Mouse (Mus musculus) heart, adult 18-20 months (tissue): ENCODE results near the gene Map3k13. TPM values are rescaled to one million over a fixed set of nuclear protein-coding genes. Genes with fewer than 3 reads are reported as not detected.
A peak's percentile ranks its signal among the peaks of the same experiment; 100 is the strongest.

ENCODE experiments used
- DNase-seq, 2 experiments: peaks; one replicate each; pipeline ENCODE4 v3.0.0; 2021 to 2022; ENCODE audit warnings: mixed read lengths in 1 of 2
- total RNA-seq, 2 experiments: library from RNA; stranded (reverse); gene quantifications; 2 replicates each; pipeline ENCODE4 v1.2.3; 2021

Gene Map3k13
- total RNA-seq, 2 experiments from 2014 or later: 0.77 to 0.87 TPM

DNA sequence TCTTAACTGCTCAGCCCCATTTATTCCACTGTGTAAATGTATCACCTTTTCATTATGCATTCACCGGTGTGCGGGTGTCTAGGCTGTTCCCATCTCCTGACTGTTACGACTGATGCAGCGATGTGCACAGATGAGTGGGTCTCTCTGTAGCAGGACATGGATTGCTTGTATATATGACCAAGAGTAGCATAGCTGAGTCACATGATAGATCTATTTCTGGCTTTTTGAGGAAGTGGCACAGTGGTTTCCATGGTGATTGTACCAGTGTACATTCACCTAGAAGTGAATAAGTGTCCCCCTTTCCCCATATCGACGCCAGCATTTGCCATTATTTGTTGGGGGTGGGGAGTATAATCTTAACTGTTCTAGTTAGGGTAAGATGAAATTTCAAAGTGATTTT, 119.2 kb downstream of the Map3k13 start:
- no peak for DNase-seq

- DNase-seq: peak; percentile 11 to 28
Measured at GRCm38 (mm10) chr16:21916681-21917080, 122.5 kb downstream of the Map3k13 start.

- no peak for DNase-seq
Measured at GRCm38 (mm10) chr16:21928471-21928870, 134.3 kb downstream of the Map3k13 start.

DNA sequence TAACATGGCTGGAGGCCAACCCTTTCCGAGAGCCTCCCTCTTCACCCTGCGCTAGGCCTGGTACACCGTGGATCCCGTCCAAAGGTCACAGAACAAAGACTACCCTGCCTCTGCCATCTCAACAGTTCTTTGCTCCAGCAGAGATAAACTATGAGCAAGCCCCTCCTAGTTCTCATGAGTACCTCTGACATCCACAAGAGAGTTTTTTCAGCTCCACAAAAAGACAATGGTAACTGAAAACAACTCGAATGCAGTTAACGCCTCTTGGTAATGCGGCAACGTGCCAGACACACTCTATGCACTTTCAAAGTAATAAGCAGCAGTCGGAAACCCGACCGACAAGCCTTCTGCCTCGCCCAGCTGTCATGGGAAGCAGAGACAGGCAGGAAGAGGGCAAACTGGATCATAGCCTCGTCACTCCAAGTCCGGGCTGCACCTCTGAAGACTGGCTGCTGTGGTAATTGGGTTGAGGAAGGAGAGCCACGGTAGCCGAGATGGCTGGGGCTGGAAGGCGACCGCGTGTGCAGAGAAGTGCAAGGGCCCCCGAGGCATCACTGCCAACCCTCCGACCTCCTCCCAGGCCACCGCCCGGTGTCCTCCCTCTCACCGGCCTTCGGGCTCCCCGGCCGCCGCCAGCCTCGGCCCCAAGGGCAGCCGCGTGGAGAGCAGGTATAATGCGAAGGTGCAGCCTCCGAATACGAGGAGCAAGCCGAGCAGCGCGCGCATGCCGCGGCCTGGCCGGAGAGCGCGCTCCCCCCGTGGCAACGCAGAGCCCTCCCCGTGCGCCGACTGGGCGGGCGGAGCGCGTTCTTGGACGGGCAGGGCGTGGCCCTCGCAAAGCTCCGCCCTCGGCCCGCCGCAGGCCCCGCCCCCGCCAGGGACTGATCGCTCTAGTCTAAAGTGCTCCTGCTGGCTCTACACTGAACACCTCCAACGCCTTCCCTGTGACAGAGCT, 152.9 kb downstream of the Map3k13 start, which contains the start of gene Tmem41a:
Gene Tmem41a (minus strand): TSS at position 792 of the 955 bp plus-strand sequence.
- peak; percentile 90 to 91 for DNase-seq

GRCm38 (mm10) chr16:21955591-21955990, 161.4 kb downstream of the Map3k13 start:
- DNase-seq: peak; percentile 55 to 65

- no peak for DNase-seq
Measured at GRCm38 (mm10) chr16:21965576-21965975, 171.4 kb downstream of the Map3k13 start.

DNA sequence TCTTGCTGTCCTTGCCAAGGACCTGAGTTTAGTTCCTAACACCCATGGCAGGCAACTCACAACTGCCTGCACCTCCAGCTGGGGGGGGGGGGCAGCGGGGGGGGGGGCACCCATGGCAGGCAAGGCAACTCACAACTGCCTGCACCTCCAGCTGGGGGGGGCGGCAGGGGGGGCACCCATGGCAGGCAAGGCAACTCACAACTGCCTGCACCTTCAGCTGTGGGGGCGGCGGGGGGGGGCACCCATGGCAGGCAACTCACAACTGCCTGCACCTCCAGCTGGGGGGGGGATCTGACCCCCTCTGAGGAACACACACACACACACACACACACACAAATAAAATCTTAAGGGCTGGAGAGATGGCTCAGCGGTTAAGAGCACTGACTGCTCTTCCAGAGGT, 175.7 kb downstream of the Map3k13 start:
- DNase-seq: no peak

GRCm38 (mm10) chr16:21970536-21970935, 176.4 kb downstream of the Map3k13 start:
- no peak for DNase-seq

DNA sequence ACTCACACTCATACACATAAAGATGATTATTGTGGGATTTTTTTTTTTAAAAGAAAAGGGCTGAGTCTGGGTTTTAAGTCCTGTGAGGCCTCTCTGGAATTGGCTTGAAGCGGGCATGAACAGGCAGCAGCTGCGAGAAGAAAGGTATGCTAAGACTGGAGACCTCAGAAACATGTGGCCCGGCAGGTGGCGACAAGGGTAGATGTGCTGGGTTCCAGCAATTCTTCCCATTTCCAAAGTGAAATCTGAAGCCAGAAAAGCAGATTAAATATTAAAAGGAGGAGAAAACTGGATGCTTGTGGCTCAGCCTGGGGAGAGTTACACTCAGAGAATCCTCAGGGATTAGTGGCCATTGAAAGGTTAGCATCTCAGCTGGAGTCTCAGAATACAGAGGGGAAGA, 177.3 kb downstream of the Map3k13 start:
- no peak for DNase-seq

- DNase-seq: no peak
Measured at GRCm38 (mm10) chr16:21976203-21976602, 182.1 kb downstream of the Map3k13 start.

DNA sequence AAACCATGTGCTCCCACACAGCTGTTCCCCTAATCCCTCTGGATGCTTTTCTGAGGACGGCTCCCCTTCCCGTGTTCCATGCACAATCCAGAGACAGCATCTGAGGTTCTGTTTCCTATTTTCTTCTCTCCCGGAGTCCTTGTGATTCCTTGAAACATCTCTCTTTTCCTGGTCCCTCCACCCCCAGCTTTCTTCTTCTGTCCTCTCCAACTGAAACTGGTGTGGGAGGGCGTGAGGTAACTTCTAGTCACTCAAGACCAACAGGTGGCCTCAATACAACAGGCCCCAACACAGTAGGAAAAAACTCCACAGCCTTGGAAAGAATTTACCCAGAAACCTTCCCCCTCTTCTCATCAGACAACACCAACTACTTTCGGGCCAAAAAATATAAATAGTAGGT, 183.2 kb downstream of the Map3k13 start:
- DNase-seq: no peak

Other genes with a start within 250 kb of the Map3k13 start
- 10 to 100 TPM; 20.5 to 21.7 TPM for gene 2510009E07Rik, start 99.7 kb upstream of the Map3k13 start, total RNA-seq
- gene Ehhadh, start 6.5 kb upstream of the Map3k13 start, total RNA-seq: 10 to 100 TPM; 12.2 to 19.0 TPM
- gene Tmem41a, start 153.2 kb downstream of the Map3k13 start, total RNA-seq: 10 to 100 TPM; 11.6 to 14.0 TPM
- under 1 TPM in 1 of 2 experiments, not detected in 1; 0.39 TPM for gene Liph, start 201.3 kb downstream of the Map3k13 start, total RNA-seq
- 10 to 100 TPM; 24.2 to 25.9 TPM for gene Senp2, start 215.1 kb downstream of the Map3k13 start, total RNA-seq